Mouse (Mus musculus): ENCODE data around the gene Cdh6. TPM values are rescaled to one million over a fixed set of nuclear protein-coding genes. Genes with fewer than 3 reads are reported as not detected.

The Cdh6 gene
- total and polyA plus RNA-seq, 2 experiments from 2014 or later, result 18.1 to 20.1 TPM

GRCm38 (mm10) chr15:13092064-13092463 lies 81.4 kb downstream of the Cdh6 start:
- no peaks in the 10 kb centered on the region for H3K9me3 ChIP-seq (ENCODE audit: low read length)
- H3K27ac ChIP-seq (ENCODE audit: low read depth, low read length), result no peak overlapping the region
- no peaks in the 10 kb centered on the region for H3K36me3 ChIP-seq (ENCODE audit: insufficient read depth, low read length)
- H3K4me1 ChIP-seq (ENCODE audit: insufficient read depth, low read length), result no peaks in the 10 kb centered on the region
- DNase-seq (ENCODE audit: low spot score) (no peak), ATAC-seq (ENCODE audit: low FRiP score) (no peak)
- H3K27me3 ChIP-seq (ENCODE audit: insufficient read depth, low read length), result no peaks in the 10 kb centered on the region
- H3K4me2 ChIP-seq (ENCODE audit: low read depth, low read length, poor library complexity, severe bottlenecking), result no peak overlapping the region
- 81% methylated on average over 13 of the region's 13 CpGs for WGBS
- no peak overlapping the region for H3K9ac ChIP-seq (replicated peaks; ENCODE audit: low read length, poor library complexity, severe bottlenecking)
- no peak overlapping the region for H3K4me3 ChIP-seq (ENCODE audit: low read depth, low read length)
- no peak for TF ChIP-seq CTCF (IDR thresholded peaks at IDR 0.05)

GRCm38 (mm10) chr15:13088504-13089058 lies 84.9 kb downstream of the Cdh6 start:
- TF ChIP-seq CTCF (IDR thresholded peaks at IDR 0.05), result peak; percentile 87
- Histone ChIP-seq H3K4me1 (ENCODE audit: insufficient read depth, low read length) (no peaks in the 10 kb centered on the region), H3K4me3 (ENCODE audit: low read depth, low read length) (no peak overlapping the region), H3K27ac (ENCODE audit: low read depth, low read length) (no peak overlapping the region), H3K9ac (replicated peaks; ENCODE audit: low read length, poor library complexity, severe bottlenecking) (no peak overlapping the region), H3K27me3 (ENCODE audit: insufficient read depth, low read length) (no peaks in the 10 kb centered on the region), H3K4me2 (ENCODE audit: low read depth, low read length, poor library complexity, severe bottlenecking) (no peak overlapping the region), H3K36me3 (ENCODE audit: insufficient read depth, low read length) (no peaks in the 10 kb centered on the region), H3K9me3 (ENCODE audit: low read length) (no peaks in the 10 kb centered on the region)
- ATAC-seq (ENCODE audit: low FRiP score) (peak; percentile 67), DNase-seq (ENCODE audit: low spot score) (peak; percentile 66)
- WGBS, result 43% methylated on average over 7 of the region's 7 CpGs

- TF ChIP-seq CTCF (IDR thresholded peaks at IDR 0.05), result no peak
- Histone ChIP-seq H3K27me3 (ENCODE audit: insufficient read depth, low read length) (no peaks in the 10 kb centered on the region), H3K9ac (replicated peaks; ENCODE audit: low read length, poor library complexity, severe bottlenecking) (no peak overlapping the region), H3K27ac (ENCODE audit: low read depth, low read length) (no peak overlapping the region), H3K4me3 (ENCODE audit: low read depth, low read length) (no peak overlapping the region), H3K9me3 (ENCODE audit: low read length) (no peaks in the 10 kb centered on the region), H3K36me3 (ENCODE audit: insufficient read depth, low read length) (no peaks in the 10 kb centered on the region), H3K4me1 (ENCODE audit: insufficient read depth, low read length) (no peaks in the 10 kb centered on the region), H3K4me2 (ENCODE audit: low read depth, low read length, poor library complexity, severe bottlenecking) (no peak overlapping the region)
- 83% methylated on average over 9 of the region's 9 CpGs for WGBS
- ATAC-seq (ENCODE audit: low FRiP score), result no peak
- no peak for DNase-seq (ENCODE audit: low spot score)
Measured at GRCm38 (mm10) chr15:13084746-13085145, 88.7 kb downstream of the Cdh6 start.

- Histone ChIP-seq H3K36me3 (ENCODE audit: insufficient read depth, low read length) (no peaks in the 10 kb centered on the region), H3K4me3 (ENCODE audit: low read depth, low read length) (no peak overlapping the region), H3K4me1 (ENCODE audit: insufficient read depth, low read length) (no peaks in the 10 kb centered on the region), H3K9me3 (ENCODE audit: low read length) (no peaks in the 10 kb centered on the region), H3K27ac (ENCODE audit: low read depth, low read length) (no peak overlapping the region), H3K9ac (replicated peaks; ENCODE audit: low read length, poor library complexity, severe bottlenecking) (no peak overlapping the region), H3K27me3 (ENCODE audit: insufficient read depth, low read length) (no peaks in the 10 kb centered on the region), H3K4me2 (ENCODE audit: low read depth, low read length, poor library complexity, severe bottlenecking) (no peak overlapping the region)
- peak; percentile 45 for DNase-seq (ENCODE audit: low spot score)
- ATAC-seq (ENCODE audit: low FRiP score), result no peak
- TF ChIP-seq CTCF (IDR thresholded peaks at IDR 0.05), result no peak
- WGBS, result 76% methylated on average over 8 of the region's 8 CpGs
Measured at GRCm38 (mm10) chr15:13076908-13077669, 96.4 kb downstream of the Cdh6 start.

- no peak for TF ChIP-seq CTCF (IDR thresholded peaks at IDR 0.05)
- Histone ChIP-seq H3K4me3 (ENCODE audit: low read depth, low read length) (no peak overlapping the region), H3K9ac (replicated peaks; ENCODE audit: low read length, poor library complexity, severe bottlenecking) (no peak overlapping the region), H3K4me2 (ENCODE audit: low read depth, low read length, poor library complexity, severe bottlenecking) (no peak overlapping the region), H3K4me1 (ENCODE audit: insufficient read depth, low read length) (no peaks in the 10 kb centered on the region), H3K27ac (ENCODE audit: low read depth, low read length) (no peak overlapping the region), H3K27me3 (ENCODE audit: insufficient read depth, low read length) (no peaks in the 10 kb centered on the region), H3K9me3 (ENCODE audit: low read length) (no peaks in the 10 kb centered on the region), H3K36me3 (ENCODE audit: insufficient read depth, low read length) (no peaks in the 10 kb centered on the region)
- ATAC-seq (ENCODE audit: low FRiP score) (no peak), DNase-seq (ENCODE audit: low spot score) (no peak)
- WGBS, result 70% methylated on average over 4 of the region's 4 CpGs
Measured at GRCm38 (mm10) chr15:13074047-13074446, 99.4 kb downstream of the Cdh6 start.

- TF ChIP-seq CTCF (IDR thresholded peaks at IDR 0.05), result no peak
- Histone ChIP-seq H3K4me3 (ENCODE audit: low read depth, low read length) (peak overlapping the region; percentile 15; the same call in 1 of the 2 replicates), H3K9ac (replicated peaks; ENCODE audit: low read length, poor library complexity, severe bottlenecking) (no peak overlapping the region), H3K9me3 (ENCODE audit: low read length) (no peaks in the 10 kb centered on the region), H3K36me3 (ENCODE audit: insufficient read depth, low read length) (0 out of 2 replicates have a peak, but pooled peaks cover 3% of the 10 kb centered on the region), H3K4me1 (ENCODE audit: insufficient read depth, low read length) (no peaks in the 10 kb centered on the region), H3K4me2 (ENCODE audit: low read depth, low read length, poor library complexity, severe bottlenecking) (0 out of 2 replicates have a peak overlapping the region, but pooled peaks have one; percentile 42), H3K27me3 (ENCODE audit: insufficient read depth, low read length) (no peaks in the 10 kb centered on the region), H3K27ac (ENCODE audit: low read depth, low read length) (no peak overlapping the region)
- ATAC-seq (ENCODE audit: low FRiP score), result no peak
- no peak for DNase-seq (ENCODE audit: low spot score)
Measured at GRCm38 (mm10) chr15:13068213-13068516, 105.3 kb downstream of the Cdh6 start.
